Comparison of ENCODE assay signal across 9 mouse cellular contexts in the genomic region with DNA sequence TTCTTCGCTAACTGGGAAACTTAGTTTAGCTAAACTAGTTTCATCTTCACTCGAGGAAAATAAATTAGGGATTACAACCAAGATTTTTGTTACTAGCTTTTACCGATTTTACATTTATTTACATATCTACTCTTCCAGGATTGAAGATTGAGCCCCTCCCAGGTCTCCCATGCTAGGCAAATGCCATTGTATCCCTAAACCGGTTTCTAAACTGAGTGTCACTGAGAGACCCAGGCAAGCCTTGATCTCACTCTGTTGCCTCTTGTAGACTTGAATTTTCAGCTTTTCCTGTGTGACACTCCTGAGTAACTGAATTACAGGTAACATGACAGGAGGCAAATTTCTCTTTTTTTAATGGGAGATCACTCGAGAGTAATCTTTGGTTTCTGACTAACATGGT. TPM values are rescaled to one million over a fixed set of nuclear protein-coding genes. Genes with fewer than 3 reads are reported as not detected.
A peak's percentile ranks its signal among the peaks of the same experiment; 100 is the strongest.
DNase-seq lines count a peak whose midpoint lies in the region; ATAC-seq and TF ChIP-seq lines count a peak whose summit lies in the region.
"Had no signal": no experiment of that assay in that cellular context is flagged by ENCODE, and none has a peak within 500 bp of the region (broad histone marks: within the 10 kb centered on the region; RNA-seq: fewer than 3 reads in every experiment).

No protein-coding gene starts in this region.

- H3K27me3 ChIP-seq in lung, embryonic 14.5 days (ENCODE audit: insufficient read depth, low read length) = no peaks in the 10 kb centered on the region
- H3K27me3 ChIP-seq in embryonic facial prominence, embryonic 11.5 days (ENCODE audit: control insufficient read depth, insufficient read depth, low read length) = no peaks in the 10 kb centered on the region
- H3K27me3 ChIP-seq in intestine, embryonic 16.5 days (replicated peaks; ENCODE audit: control insufficient read depth, insufficient read depth, low read length) = no peaks in the 10 kb centered on the region
- no peaks in the 10 kb centered on the region for H3K27me3 ChIP-seq in neural tube, embryonic 15.5 days (replicated peaks)

- H3K9me3 ChIP-seq in lung, embryonic 14.5 days (ENCODE audit: low read depth, low read length) = no peaks in the 10 kb centered on the region; the same call in 1 of the 2 replicates
- H3K9me3 ChIP-seq in embryonic facial prominence, embryonic 11.5 days (replicated peaks; ENCODE audit: control insufficient read depth, low read length) = no peaks in the 10 kb centered on the region
- 0 out of 2 replicates have a peak, but pooled peaks cover 6% of the 10 kb centered on the region for H3K9me3 ChIP-seq in intestine, embryonic 16.5 days (ENCODE audit: control insufficient read depth, low read length)
- no peaks in the 10 kb centered on the region for H3K9me3 ChIP-seq in neural tube, embryonic 15.5 days (replicated peaks)

- TF ChIP-seq CTCF in lung, embryonic 14.5 days (IDR thresholded peaks at IDR 0.05; ENCODE audit: low read depth) = no peak

- peak overlapping the region; percentile 74 for H3K4me2 ChIP-seq in lung, embryonic 14.5 days
- H3K4me2 ChIP-seq in embryonic facial prominence, embryonic 11.5 days (ENCODE audit: low read depth, low read length) = peak overlapping the region; percentile 41
- H3K4me2 ChIP-seq in intestine, embryonic 16.5 days (ENCODE audit: low read depth, low read length) = peak overlapping the region; percentile 55
- peak overlapping the region; percentile 62 for H3K4me2 ChIP-seq in neural tube, embryonic 15.5 days

- 8% methylated on average over 5 of the region's 5 CpGs for WGBS in lung, embryonic 14.5 days
- WGBS in embryonic facial prominence, embryonic 11.5 days = 16% methylated on average over 5 of the region's 5 CpGs
- 16% methylated on average over 5 of the region's 5 CpGs for WGBS in intestine, embryonic 16.5 days
- 17% methylated on average over 5 of the region's 5 CpGs for WGBS in neural tube, embryonic 15.5 days

- H3K27ac ChIP-seq in lung, embryonic 14.5 days (ENCODE audit: low read depth) = no peak overlapping the region
- no peak overlapping the region for H3K27ac ChIP-seq in embryonic facial prominence, embryonic 11.5 days (replicated peaks; ENCODE audit: low read depth, low read length)
- no peak overlapping the region for H3K27ac ChIP-seq in intestine, embryonic 16.5 days (ENCODE audit: low read length)
- no peak overlapping the region; the same call in 1 of the 2 replicates for H3K27ac ChIP-seq in neural tube, embryonic 15.5 days (replicated peaks)

- peak overlapping the region; percentile 87 for H3K4me3 ChIP-seq in lung, embryonic 14.5 days (ENCODE audit: low read depth, low read length)
- peak overlapping the region; percentile 87 for H3K4me3 ChIP-seq in embryonic facial prominence, embryonic 11.5 days (ENCODE audit: low read depth, low read length)
- peak overlapping the region; percentile 90 for H3K4me3 ChIP-seq in intestine, embryonic 16.5 days (ENCODE audit: low read length)
- peak overlapping the region; percentile 93 for H3K4me3 ChIP-seq in neural tube, embryonic 15.5 days (replicated peaks)

- H3K36me3 ChIP-seq in lung, embryonic 14.5 days (ENCODE audit: insufficient read depth) = peaks cover 23% of the 10 kb centered on the region
- H3K36me3 ChIP-seq in embryonic facial prominence, embryonic 11.5 days (replicated peaks; ENCODE audit: control insufficient read depth, insufficient read depth, low read depth, low read length) = no peaks in the 10 kb centered on the region
- H3K36me3 ChIP-seq in intestine, embryonic 16.5 days (ENCODE audit: control insufficient read depth, insufficient read depth, low read length) = peaks cover 4% of the 10 kb centered on the region; the same call in 1 of the 2 replicates
- H3K36me3 ChIP-seq in neural tube, embryonic 15.5 days = peaks cover 24% of the 10 kb centered on the region

- no peak for ATAC-seq in lung, embryonic 14.5 days (ENCODE audit: insufficient read depth)
- no peak for ATAC-seq in embryonic facial prominence, embryonic 11.5 days (replicated peaks; ENCODE audit: insufficient number of reproducible peaks, low FRiP score, low TSS enrichment, low read depth)
- no peak for ATAC-seq in intestine, embryonic 16.5 days
- no peak for ATAC-seq in neural tube, embryonic 15.5 days (ENCODE audit: low FRiP score)
- ATAC-seq in megakaryocyte progenitor cell, adult 5-6 weeks (replicated peaks; ENCODE audit: poor library complexity) = no peak

- no peaks in the 10 kb centered on the region for H3K4me1 ChIP-seq in lung, embryonic 14.5 days (ENCODE audit: insufficient read depth)
- H3K4me1 ChIP-seq in embryonic facial prominence, embryonic 11.5 days (ENCODE audit: control insufficient read depth, insufficient read depth, low read length) = no peaks in the 10 kb centered on the region
- H3K4me1 ChIP-seq in intestine, embryonic 16.5 days (ENCODE audit: control insufficient read depth, insufficient read depth, low read length) = no peaks in the 10 kb centered on the region
- H3K4me1 ChIP-seq in neural tube, embryonic 15.5 days = peaks cover 14% of the 10 kb centered on the region

- peak; percentile 31 for DNase-seq in lung, embryonic 14.5 days
- no peak for DNase-seq in lung, postnatal 14 days
- peak; percentile 17 for DNase-seq in embryonic facial prominence, embryonic 11.5 days (ENCODE audit: low spot score)
- DNase-seq in cerebellum, adult 11-12 months = no peak
- no peak for DNase-seq in Muller cell, postnatal 12 days (ENCODE audit: inconsistent ontology term)

- peak overlapping the region; percentile 79 for H3K9ac ChIP-seq in lung, embryonic 14.5 days
- no peak overlapping the region; the same call in 1 of the 2 replicates for H3K9ac ChIP-seq in embryonic facial prominence, embryonic 11.5 days (replicated peaks; ENCODE audit: low read length)
- H3K9ac ChIP-seq in intestine, embryonic 16.5 days (ENCODE audit: low read depth, low read length) = peak overlapping the region; percentile 91
- H3K9ac ChIP-seq in neural tube, embryonic 15.5 days (replicated peaks) = peak overlapping the region; percentile 82

RNA-seq across cellular contexts. Expression of gene Mfn1, which starts 0.8 kb away (rescaled TPM):
- 32.8 and 33.0 TPM in 2 replicates for polyA plus RNA-seq in lung, embryonic 14.5 days (2014; fragmentation: Nextera tagmentation; extraction: Ambion mirVana)
- polyA plus RNA-seq in embryonic facial prominence, embryonic 11.5 days (2014; fragmentation: Nextera tagmentation; extraction: Ambion mirVana) = 28.9 and 36.5 TPM in 2 replicates
- polyA plus RNA-seq in intestine, embryonic 16.5 days (2015; fragmentation: Nextera tagmentation; extraction: Ambion mirVana) = 27.7 and 29.4 TPM in 2 replicates
- 40.5 and 46.2 TPM in 2 replicates for polyA plus RNA-seq in neural tube, embryonic 15.5 days (2015; fragmentation: Nextera tagmentation; extraction: Ambion mirVana)
- total RNA-seq in megakaryocyte progenitor cell, adult 5-6 weeks (2015) = 15.7 and 31.2 TPM in 2 replicates
- total RNA-seq in megakaryocyte progenitor cell, adult 5-6 weeks (2017) = 34.1 and 60.3 TPM in 2 replicates

RNA-seq across cellular contexts. Expression of gene Zfp639, which starts 20.0 kb away (rescaled TPM):
- polyA plus RNA-seq in lung, embryonic 14.5 days (2014; fragmentation: Nextera tagmentation; extraction: Ambion mirVana) = 43.0 and 47.0 TPM in 2 replicates
- polyA plus RNA-seq in embryonic facial prominence, embryonic 11.5 days (2014; fragmentation: Nextera tagmentation; extraction: Ambion mirVana) = 51.7 and 54.3 TPM in 2 replicates
- 27.3 and 27.8 TPM in 2 replicates for polyA plus RNA-seq in intestine, embryonic 16.5 days (2015; fragmentation: Nextera tagmentation; extraction: Ambion mirVana)
- 37.0 and 40.8 TPM in 2 replicates for polyA plus RNA-seq in neural tube, embryonic 15.5 days (2015; fragmentation: Nextera tagmentation; extraction: Ambion mirVana)
- 55.2 and 56.9 TPM in 2 replicates for total RNA-seq in megakaryocyte progenitor cell, adult 5-6 weeks (2015)
- 43.1 and 49.9 TPM in 2 replicates for total RNA-seq in megakaryocyte progenitor cell, adult 5-6 weeks (2017)

RNA-seq across cellular contexts. Expression of gene Kcnmb3, which starts 38.0 kb away (rescaled TPM):
- polyA plus RNA-seq in lung, embryonic 14.5 days (2014; fragmentation: Nextera tagmentation; extraction: Ambion mirVana) = 0.21 TPM in 1 of 2 replicates, not detected in the other
- polyA plus RNA-seq in embryonic facial prominence, embryonic 11.5 days (2014; fragmentation: Nextera tagmentation; extraction: Ambion mirVana) = not detected in 2 replicates
- not detected in 2 replicates for polyA plus RNA-seq in intestine, embryonic 16.5 days (2015; fragmentation: Nextera tagmentation; extraction: Ambion mirVana)
- not detected in 2 replicates for polyA plus RNA-seq in neural tube, embryonic 15.5 days (2015; fragmentation: Nextera tagmentation; extraction: Ambion mirVana)
- total RNA-seq in megakaryocyte progenitor cell, adult 5-6 weeks (2015) = not detected in 2 replicates
- total RNA-seq in megakaryocyte progenitor cell, adult 5-6 weeks (2017) = not detected in 2 replicates
- polyA plus RNA-seq: brain, embryonic 14.5 days had no signal

Comparison
In these comparisons a context has a peak if more than half of its experiments do, and no peak if none do; other contexts are left out.
1. DNase-seq: peak in lung, embryonic 14.5 days (single experiment) and embryonic facial prominence, embryonic 11.5 days (single experiment); none in lung, postnatal 14 days (single experiment), cerebellum, adult 11-12 months (single experiment) and Muller cell, postnatal 12 days (single experiment).
2. Peak in every context shown above with its lines, with median percentiles within 50 percentile points of each other: H3K4me2 ChIP-seq and H3K4me3 ChIP-seq.